Mouse (Mus musculus) gastrocnemius, postnatal 14 days (tissue): Measurements from ENCODE around the gene Stk40. TPM values are rescaled to one million over a fixed set of nuclear protein-coding genes. Genes with fewer than 3 reads are reported as not detected.

Experiments used
- DNase-seq: peaks from one replicate; pipeline ENCODE4 v3.0.0; 2021; ENCODE audit warnings: mixed read lengths
- intact Hi-C: fragments of 180-260 bp; cut with DNase I; formaldehyde crosslinking; loops from one replicate; pipeline ENCODE4 v1.15.1; 2025; ENCODE audit warnings: low total_unique reads
- total RNA-seq, 2 experiments: library from RNA; stranded (reverse); gene quantifications; 2 replicates each; pipeline ENCODE4 v1.2.3; 2021

Stk40 gene
- total RNA-seq, 2 experiments from 2014 or later = 25.1 to 41.9 TPM

GRCm38 (mm10) chr4:126115871-126116521, 12.2 kb downstream of the Stk40 start:
- intact Hi-C loops = loop anchor here (5.0 kb wide), 1 partner anchor 34 kb away; no protein-coding TSS in a partner anchor
- DNase-seq = no peak

GRCm38 (mm10) chr4:126117116-126117515, 13.4 kb downstream of the Stk40 start:
- intact Hi-C loops = loop anchor here (5.0 kb wide), 1 partner anchor 35 kb away; no protein-coding TSS in a partner anchor
- DNase-seq = no peak

GRCm38 (mm10) chr4:126118651-126119050, 14.9 kb downstream of the Stk40 start:
- no peak for DNase-seq
- intact Hi-C loops = loop anchor here (5.0 kb wide), 1 partner anchor 36 kb away; no protein-coding TSS in a partner anchor

- intact Hi-C loops = loop anchor here (5.0 kb wide), 1 partner anchor 37 kb away; no protein-coding TSS in a partner anchor
- no peak for DNase-seq
Observed at GRCm38 (mm10) chr4:126119051-126119450, 15.3 kb downstream of the Stk40 start.

- no peak for DNase-seq
Observed at GRCm38 (mm10) chr4:126120052-126120451, 16.3 kb downstream of the Stk40 start.

GRCm38 (mm10) chr4:126120506-126120905, 16.7 kb downstream of the Stk40 start:
- no peak for DNase-seq
- intact Hi-C loops = no loop called here

More at GRCm38 (mm10) chr4:126120052-126120451, 16.3 kb downstream of the Stk40 start:
- intact Hi-C loops = no loop called here

- intact Hi-C loops = no loop called here
- no peak for DNase-seq
Observed at GRCm38 (mm10) chr4:126123309-126124040, 19.7 kb downstream of the Stk40 start.

GRCm38 (mm10) chr4:126130502-126130901, 26.7 kb downstream of the Stk40 start:
- intact Hi-C loops = no loop called here
- DNase-seq = no peak

- peak; percentile 40 for DNase-seq
Observed at GRCm38 (mm10) chr4:126131290-126132121, 27.7 kb downstream of the Stk40 start.

GRCm38 (mm10) chr4:126132636-126133264, 29.0 kb downstream of the Stk40 start:
- intact Hi-C loops = no loop called here
- no peak for DNase-seq

More at GRCm38 (mm10) chr4:126131290-126132121, 27.7 kb downstream of the Stk40 start:
- intact Hi-C loops = no loop called here

- DNase-seq = no peak
- intact Hi-C loops = no loop called here
Observed at GRCm38 (mm10) chr4:126134236-126134635, 30.5 kb downstream of the Stk40 start.

- intact Hi-C loops = no loop called here
- no peak for DNase-seq
Observed at GRCm38 (mm10) chr4:126134639-126135038, 30.9 kb downstream of the Stk40 start.

- intact Hi-C loops = no loop called here
- no peak for DNase-seq
Observed at GRCm38 (mm10) chr4:126137773-126138172, 34.0 kb downstream of the Stk40 start.

- no peak for DNase-seq
- intact Hi-C loops = no loop called here
Observed at GRCm38 (mm10) chr4:126141021-126141420, 37.3 kb downstream of the Stk40 start.

- DNase-seq = no peak
- intact Hi-C loops = no loop called here
Observed at GRCm38 (mm10) chr4:126145396-126145795, 41.6 kb downstream of the Stk40 start.

GRCm38 (mm10) chr4:126146974-126147532, 43.3 kb downstream of the Stk40 start:
- intact Hi-C loops = no loop called here
- no peak for DNase-seq

GRCm38 (mm10) chr4:126147533-126148160, 43.9 kb downstream of the Stk40 start, which contains the start of gene Eva1b:
Gene Eva1b (plus strand): TSS chr4:126147744.
- peak; percentile 82 for DNase-seq

GRCm38 (mm10) chr4:126148161-126148961, 44.6 kb downstream of the Stk40 start:
- DNase-seq = peak; percentile 81
- intact Hi-C loops = no loop called here

More at GRCm38 (mm10) chr4:126147533-126148160, 43.9 kb downstream of the Stk40 start, which contains the start of gene Eva1b:
- intact Hi-C loops = no loop called here
